Mouse (Mus musculus) lung, postnatal 4 days (tissue): Measurements from ENCODE around the gene Hist1h4n.
"Not testable (repeated sequence)": the region's sequence is repeated elsewhere in the genome, so short reads cannot be mapped to it uniquely, and the experiment has no call there.

ENCODE experiments used
- DNase-seq, 2 experiments: peaks; one replicate each; pipeline ENCODE4 v3.0.0; 2021

Hist1h4n gene

DNA sequence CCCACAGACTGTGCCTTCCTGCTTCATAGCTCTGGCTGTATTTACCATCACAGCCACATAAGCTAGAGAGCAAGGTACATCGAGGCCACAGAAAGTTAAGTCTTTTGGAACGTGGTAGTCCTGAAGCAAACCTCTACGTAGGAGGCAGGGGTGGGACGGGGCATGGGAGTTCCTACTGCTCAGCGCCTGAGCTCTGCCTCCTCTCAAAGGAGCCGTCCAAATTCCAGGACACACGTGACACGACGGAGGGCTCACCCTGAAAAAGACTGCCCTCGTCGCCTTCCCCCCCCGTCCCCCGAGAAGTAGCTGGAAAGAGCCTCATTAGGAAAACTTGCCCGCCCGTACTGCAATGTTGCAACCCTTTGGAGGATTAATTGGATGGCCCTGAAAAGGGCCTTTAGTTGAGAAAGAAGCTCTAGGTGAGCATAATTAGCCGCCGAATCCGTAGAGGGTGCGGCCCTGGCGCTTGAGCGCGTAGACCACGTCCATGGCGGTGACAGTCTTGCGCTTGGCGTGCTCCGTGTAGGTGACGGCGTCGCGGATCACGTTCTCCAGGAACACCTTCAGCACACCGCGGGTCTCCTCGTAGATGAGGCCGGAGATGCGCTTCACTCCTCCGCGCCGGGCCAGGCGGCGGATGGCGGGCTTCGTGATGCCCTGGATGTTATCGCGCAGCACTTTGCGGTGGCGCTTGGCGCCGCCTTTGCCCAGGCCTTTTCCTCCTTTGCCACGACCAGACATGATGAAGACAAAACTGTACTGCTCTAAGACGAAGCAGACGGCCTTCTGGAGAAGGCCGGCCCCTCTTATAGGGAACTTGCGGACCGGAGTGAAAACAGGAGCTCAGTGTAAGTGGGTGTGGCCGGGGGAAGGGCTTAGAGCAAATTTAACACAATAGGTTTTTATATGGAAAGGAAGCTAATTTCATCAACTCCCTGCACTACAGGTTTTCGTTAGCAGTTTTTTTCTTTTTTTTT lies at the start of gene Hist1h4n:
Gene Hist1h4n, minus strand, starts transcription at position 779 of the 977 bp plus-strand sequence.
- DNase-seq: peak; percentile 41 to 47

DNA sequence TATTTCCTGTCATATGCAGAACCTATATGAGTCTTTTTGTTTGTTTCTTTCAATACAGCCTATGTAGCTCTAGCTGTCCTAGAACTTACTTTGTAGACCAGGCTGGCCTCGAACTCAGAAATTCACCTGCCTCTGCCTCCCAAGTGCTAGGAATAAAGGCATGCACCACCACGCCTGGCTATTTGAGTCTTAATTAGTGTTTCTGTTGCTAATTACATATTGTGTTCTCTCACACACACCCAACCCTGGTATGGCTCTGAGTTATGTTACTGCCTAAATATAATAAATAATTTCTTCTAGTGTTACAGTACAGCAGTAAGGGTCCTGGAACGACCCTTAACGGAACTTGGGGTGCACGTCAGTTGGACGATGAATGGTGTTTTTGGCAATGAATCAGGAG lies 48.7 kb upstream of the Hist1h4n start:
- no peak for DNase-seq

DNA sequence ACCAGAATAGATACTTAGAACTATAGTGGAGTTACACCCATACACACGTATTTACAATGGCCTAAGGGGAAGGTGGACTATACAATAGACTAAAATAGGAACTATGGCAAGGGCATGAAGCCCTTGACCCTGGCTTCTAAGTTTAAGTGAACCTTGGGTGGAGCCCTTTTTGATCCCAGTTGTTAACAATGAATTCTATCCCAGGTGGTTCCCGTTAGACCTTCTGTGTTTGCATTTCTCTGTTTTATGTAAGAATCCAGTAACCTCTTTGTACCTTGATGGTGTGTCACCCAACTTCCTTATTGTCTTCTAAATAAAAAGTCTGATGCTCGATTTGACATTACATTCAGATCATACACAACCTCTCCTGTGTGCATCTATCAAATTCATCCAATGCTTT lies 33.5 kb upstream of the Hist1h4n start:
- not testable (repeated sequence) for DNase-seq

DNA sequence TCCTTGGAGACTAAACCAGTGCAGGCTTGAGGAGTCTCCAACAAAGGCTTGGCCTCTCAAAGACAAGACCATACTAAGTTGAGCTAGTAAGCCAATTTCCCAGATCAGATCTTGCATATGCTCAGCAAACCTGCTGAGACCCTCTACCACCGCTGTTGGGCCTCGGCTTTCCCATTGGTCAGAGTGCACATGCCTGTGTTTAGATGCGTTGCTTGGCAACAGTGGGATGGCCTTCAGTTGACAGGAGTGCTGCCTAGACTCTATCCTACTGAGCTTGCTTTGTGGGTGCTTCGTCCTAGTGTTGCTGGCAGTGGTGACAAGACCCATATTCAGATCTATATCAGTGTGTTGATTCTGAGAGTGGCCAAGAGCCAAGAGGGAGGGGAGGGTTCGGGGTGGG lies 29.6 kb upstream of the Hist1h4n start:
- no peak for DNase-seq

DNA sequence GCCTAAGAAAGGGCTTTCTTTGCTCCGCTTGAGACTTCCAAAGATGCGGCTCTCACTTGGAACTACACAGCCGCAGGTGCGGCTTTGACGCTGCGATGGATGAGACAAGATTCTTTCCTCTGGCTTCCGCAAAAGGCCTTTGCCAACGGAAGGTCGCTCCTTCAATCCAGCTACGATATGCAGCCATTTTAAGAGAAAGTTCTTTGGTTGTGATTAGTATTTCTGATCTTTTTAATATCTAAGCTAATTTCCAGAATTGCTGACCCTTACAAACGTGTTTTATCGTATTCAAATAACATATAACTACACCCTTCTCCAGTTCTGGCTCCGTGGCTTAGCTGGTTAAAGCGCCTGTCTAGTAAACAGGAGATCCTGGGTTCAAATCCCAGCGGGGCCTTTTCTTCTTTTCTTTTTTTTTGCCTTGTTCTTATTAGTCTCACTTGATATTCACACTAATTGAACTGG lies 23.7 kb upstream of the Hist1h4n start:
- no peak for DNase-seq

DNA sequence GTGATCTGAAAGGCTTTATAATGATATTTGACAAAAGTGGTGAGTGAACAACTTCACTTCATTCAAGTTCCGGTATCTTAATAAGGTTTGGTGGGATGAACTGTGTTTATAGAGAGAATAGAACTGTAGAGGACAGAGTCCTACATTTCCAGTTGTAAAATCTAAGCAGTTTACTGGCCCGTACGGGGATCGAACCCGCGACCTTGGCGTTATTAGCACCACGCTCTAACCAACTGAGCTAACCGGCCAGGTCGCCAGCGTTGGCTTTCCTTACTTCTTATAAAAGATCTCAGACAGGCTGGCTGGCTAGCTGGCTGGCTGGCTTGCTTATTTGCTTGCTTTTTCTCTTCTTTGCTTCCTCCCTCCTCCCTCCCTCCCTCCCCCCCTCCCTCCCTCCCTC lies 23.1 kb upstream of the Hist1h4n start:
- DNase-seq: peak; percentile 31 to 44

DNA sequence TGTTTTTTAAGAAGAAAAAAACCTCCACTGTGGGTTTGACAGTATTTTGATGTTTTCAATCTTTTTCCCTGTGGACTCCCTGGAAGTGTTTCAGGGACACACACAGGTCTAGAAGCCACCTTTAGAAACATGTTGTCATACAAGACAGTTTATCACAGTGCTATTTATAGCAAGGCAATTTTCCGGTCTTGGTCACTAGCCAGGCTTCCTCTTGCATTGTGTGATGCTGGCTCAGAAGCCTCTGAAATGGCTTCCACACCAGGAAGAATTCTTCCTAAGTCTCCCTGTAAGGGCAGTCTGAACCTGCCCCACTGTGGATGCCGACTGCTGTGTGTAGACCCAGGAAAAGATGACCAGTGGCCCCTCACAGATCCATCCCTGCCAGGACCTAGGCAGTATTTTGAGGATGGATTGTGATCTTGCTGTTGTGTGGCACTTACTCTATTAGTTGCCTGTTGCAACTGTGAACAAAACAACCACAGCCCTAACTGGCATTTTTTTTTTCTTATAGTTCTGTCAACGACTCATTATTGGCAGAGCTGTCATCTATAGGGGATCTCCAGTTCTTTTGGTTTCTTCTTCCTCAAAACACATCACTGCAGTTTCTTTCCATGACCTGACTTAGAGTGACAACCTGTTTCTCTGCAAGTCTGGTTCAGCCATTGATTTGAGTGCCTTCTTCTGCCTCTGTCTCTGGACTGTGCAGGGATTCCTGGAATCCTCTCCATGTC lies 20.4 kb upstream of the Hist1h4n start:
- DNase-seq: no peak

DNA sequence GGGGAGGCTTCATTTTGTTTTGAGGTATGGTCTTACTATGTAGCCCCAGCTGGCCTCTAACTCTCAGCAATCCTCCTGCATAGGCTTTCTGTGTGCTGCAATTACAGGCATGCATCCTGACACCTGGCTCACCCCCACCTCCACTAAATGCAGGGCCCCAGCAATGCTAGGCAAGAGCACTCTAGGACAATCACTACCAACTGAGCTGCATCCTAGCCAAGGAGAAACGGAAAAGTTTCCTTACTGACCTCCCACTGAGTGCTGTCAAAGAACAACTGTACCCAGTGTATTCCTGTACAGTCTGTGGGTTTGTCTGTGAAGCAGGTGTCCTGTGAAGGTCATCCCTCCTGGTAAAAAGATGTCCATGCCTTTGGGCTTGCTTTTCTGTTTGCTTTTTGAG lies 18.7 kb upstream of the Hist1h4n start:
- not testable (repeated sequence) for DNase-seq

DNA sequence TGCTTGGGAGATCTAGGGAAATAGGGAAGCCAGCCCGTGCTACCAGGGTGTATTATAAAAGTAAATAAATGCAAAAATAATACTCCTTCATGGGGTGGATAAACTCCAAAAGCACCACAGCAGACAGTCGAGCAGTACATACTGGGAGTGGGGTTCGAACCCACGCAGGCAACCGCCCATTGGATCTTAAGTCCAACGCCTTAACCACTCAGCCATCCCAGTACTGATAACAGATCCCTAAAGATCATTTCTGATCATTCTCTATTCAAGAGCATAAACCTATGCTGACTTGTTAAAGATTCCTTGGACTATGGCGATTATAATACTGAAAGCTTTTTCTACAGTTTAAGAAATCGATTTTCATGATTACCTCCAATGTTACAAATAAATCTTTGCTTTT lies 15.9 kb upstream of the Hist1h4n start:
- DNase-seq: no peak

DNA sequence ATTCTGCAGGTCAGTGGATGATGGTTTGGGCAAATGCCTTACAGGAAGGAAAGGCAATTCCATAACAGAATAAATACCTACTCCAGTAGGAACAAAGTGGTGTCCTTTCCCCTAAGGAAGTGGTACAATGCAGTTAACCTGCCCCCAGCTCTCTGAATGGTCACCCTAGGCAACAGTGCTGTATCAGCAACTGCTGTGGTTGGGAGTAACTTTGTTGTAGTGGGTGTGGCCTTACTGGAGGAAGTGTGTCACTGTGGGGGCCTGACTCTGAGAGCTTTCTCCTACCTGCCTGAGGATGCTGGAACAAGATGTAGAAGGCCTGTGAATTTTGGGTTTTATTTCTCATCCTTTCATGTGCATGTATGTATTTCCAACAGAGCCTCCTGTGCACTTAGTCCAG lies 14.4 kb upstream of the Hist1h4n start:
- DNase-seq: not testable (repeated sequence)

DNA sequence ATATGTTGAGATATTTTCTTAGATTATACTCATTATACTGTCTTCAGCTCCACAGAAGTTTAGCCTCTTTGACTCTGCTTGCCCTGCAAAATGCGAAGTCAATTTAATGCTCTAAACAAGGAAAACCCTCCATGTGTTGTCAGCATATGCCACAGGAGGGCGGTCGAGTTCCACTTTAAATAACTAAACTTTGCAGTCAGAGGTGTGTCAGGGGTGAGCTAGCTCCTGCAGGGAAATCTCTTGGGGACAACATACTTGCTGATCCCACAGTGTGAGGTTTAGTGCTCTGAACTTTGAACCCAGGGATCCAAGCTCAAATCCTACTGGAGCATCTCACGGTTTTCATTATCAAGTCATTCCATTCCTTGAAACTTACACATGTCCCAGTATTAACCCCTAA lies 8.5 kb upstream of the Hist1h4n start:
- not testable (repeated sequence) for DNase-seq

DNA sequence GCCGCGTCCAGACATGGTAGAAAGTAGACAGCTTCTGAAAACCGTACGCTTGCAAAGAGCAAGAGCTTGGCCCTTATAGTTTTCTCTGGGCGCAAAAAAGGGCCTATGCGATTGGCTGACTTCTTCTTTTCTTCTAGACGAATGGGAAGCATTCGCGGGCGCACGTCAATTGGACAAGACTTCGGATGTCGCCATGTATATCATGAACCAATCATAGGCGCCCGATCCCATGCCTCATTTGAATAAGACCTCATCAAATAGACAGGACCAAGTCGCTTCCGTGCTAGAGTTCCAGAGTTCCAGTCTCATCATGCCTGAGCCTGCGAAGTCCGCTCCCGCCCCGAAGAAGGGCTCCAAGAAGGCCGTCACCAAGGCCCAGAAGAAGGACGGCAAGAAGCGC lies 1.5 kb upstream of the Hist1h4n start, which contains the start of the genes Hist1h2ap and Hist1h2br:
Gene Hist1h2ap, minus strand, starts transcription at position 47 of the 400 bp plus-strand sequence.
Gene Hist1h2br, plus strand, starts transcription at position 283 of the 400 bp plus-strand sequence.
- DNase-seq: not testable (repeated sequence)

DNA sequence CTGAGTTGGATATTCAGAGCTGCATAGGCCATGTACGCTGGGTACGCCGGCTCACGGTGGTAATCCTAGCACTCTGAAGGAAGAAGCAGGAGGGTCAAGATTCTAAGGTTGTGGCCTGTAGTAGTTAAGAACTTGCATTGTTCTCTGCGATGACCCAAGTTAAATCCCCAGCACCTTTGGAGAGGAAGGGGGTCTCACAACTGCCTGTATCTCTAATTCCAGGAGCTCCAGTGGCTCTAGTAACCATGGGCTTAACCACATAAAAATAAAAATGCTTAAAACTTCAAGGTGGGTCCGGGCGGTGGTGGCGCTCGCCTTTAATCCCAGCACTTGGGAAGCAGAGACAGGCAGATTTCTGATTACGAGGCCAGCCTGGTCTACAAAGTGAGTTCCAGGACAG lies 1.7 kb downstream of the Hist1h4n start:
- DNase-seq: no peak

DNA sequence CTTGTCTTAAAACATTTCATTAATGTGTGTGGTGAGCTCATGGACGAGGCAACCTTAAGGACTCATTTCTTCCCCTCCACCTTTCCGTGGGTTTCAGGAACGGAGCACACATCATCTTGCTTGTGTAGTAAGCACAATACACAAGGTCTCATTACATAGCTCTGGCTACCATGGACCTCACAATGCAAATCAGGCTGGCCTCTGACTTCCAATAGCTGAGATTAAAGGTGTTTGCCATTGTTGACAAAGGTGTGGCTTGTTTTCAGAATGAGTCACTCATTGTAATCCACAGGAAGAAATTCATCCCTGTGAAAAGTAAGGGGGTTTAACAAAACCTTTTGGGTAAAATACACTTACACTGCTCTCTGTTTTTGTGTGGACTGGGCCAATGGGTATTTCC lies 3.5 kb downstream of the Hist1h4n start:
- no peak for DNase-seq

DNA sequence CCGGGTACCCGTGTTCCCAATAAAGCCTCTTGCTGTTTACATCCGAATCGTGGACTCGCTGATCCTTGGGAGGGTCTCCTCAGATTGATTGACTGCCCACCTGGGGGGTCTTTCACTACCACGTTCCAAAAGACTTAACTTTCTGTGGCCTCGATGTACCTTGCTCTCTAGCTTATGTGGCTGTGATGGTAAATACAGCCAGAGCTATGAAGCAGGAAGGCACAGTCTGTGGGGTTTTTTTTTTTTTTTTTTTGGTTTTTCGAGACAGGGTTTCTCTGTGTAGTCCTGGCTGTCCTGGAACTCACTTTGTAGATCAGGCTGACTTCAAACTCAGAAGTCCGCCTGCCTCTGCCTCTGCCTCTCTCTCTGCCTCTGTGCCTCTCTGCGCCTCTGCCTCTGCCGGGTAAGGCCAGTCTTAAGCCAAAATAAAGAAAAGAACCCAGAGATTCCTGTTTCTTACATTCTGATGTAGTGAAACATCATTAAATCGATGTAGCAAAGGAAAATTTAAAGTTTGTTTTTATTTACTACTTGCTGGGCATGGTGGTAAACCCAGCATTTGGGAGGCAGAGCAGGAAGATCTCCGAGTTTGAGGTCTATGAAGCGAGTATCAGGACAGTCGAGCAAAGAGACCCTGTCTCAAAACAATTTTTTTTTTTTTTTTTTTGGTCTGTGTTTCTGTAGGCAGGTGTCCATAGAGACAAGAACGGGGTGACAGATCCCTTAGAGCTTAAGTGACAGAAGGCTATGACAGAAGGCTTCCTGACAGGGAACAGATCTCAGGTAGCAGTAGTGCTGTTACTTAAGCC lies 11.7 kb downstream of the Hist1h4n start:
- not testable (repeated sequence) for DNase-seq

DNA sequence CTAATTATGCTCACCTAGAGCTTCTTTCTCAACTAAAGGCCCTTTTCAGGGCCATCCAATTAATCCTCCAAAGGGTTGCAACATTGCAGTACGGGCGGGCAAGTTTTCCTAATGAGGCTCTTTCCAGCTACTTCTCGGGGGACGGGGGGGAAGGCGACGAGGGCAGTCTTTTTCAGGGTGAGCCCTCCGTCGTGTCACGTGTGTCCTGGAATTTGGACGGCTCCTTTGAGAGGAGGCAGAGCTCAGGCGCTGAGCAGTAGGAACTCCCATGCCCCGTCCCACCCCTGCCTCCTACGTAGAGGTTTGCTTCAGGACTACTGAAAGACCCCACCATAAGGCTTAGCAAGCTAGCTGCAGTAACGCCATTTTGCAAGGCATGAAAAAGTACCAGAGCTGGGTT lies 19.9 kb downstream of the Hist1h4n start:
- peak in 1 of 2 experiments; percentile 22 for DNase-seq

DNA sequence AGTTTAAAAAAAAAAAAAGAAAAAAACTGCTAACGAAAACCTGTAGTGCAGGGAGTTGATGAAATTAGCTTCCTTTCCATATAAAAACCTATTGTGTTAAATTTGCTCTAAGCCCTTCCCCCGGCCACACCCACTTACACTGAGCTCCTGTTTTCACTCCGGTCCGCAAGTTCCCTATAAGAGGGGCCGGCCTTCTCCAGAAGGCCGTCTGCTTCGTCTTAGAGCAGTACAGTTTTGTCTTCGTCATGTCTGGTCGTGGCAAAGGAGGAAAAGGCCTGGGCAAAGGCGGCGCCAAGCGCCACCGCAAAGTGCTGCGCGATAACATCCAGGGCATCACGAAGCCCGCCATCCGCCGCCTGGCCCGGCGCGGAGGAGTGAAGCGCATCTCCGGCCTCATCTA lies 20.5 kb downstream of the Hist1h4n start, which contains the start of gene Hist1h4m:
Gene Hist1h4m, plus strand, starts transcription at position 208 of the 400 bp plus-strand sequence.
- DNase-seq: peak; percentile 52 to 62

DNA sequence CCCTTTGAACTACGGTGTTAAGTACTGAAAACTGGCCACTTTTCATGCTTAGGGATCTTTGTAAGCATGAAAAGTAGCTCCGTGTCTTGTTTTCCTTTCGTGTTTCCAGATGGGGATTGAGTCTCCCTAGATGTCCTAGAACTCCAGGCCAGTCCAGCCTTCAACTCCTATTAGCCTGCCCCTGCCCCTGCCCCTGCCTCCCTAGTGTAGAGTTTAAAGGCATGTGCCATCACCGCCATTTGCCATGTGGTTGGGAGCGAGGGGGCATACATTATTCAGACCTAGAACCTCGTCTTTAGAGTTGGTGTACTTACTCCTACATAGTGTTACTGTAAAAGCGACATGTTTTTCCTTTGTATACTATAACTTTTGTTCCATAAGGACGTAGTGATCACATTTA lies 20.9 kb downstream of the Hist1h4n start:
- not testable (repeated sequence) for DNase-seq

DNA sequence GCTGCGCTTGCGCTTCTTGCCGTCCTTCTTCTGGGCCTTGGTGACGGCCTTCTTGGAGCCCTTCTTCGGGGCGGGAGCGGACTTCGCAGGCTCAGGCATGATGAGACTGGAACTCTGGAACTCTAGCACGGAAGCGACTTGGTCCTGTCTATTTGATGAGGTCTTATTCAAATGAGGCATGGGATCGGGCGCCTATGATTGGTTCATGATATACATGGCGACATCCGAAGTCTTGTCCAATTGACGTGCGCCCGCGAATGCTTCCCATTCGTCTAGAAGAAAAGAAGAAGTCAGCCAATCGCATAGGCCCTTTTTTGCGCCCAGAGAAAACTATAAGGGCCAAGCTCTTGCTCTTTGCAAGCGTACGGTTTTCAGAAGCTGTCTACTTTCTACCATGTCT lies 21.9 kb downstream of the Hist1h4n start, which contains the start of the genes Hist1h2bq and Hist1h2ao:
Gene Hist1h2bq, minus strand, starts transcription at position 125 of the 400 bp plus-strand sequence.
Gene Hist1h2ao, plus strand, starts transcription at position 393 of the 400 bp plus-strand sequence.
- not testable (repeated sequence) for DNase-seq

DNA sequence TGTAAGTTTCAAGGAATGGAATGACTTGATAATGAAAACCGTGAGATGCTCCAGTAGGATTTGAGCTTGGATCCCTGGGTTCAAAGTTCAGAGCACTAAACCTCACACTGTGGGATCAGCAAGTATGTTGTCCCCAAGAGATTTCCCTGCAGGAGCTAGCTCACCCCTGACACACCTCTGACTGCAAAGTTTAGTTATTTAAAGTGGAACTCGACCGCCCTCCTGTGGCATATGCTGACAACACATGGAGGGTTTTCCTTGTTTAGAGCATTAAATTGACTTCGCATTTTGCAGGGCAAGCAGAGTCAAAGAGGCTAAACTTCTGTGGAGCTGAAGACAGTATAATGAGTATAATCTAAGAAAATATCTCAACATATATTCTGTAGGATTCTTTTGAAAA lies 28.9 kb downstream of the Hist1h4n start:
- not testable (repeated sequence) for DNase-seq

DNA sequence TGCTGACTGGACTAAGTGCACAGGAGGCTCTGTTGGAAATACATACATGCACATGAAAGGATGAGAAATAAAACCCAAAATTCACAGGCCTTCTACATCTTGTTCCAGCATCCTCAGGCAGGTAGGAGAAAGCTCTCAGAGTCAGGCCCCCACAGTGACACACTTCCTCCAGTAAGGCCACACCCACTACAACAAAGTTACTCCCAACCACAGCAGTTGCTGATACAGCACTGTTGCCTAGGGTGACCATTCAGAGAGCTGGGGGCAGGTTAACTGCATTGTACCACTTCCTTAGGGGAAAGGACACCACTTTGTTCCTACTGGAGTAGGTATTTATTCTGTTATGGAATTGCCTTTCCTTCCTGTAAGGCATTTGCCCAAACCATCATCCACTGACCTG lies 34.8 kb downstream of the Hist1h4n start:
- not testable (repeated sequence) for DNase-seq

DNA sequence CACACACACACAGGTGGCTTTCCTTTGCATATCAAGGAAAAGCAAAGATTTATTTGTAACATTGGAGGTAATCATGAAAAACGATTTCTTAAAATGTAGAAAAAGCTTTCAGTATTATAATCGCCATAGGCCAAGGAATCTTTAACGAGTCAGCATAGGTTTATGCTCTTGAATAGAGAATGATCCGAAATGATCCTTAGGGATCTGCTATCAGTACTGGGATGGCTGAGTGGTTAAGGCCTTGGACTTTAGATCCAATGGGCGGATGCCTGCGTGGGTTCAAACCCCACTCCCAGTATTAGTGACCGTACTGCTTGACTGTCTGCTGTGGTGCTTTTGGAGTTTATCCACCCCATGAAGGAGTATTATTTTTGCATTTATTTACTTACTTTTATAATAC lies 36.4 kb downstream of the Hist1h4n start:
- no peak for DNase-seq
